In genomic region chr16:76300452-76300851, GRCm38 (mm10) we compare ENCODE assay signal across 15 mouse cellular contexts.
"Had no signal": no experiment of that assay in that cellular context is flagged by ENCODE, and none has a peak within 500 bp of the region (broad histone marks: within the 10 kb centered on the region; RNA-seq: fewer than 3 reads in every experiment).

No protein-coding gene starts in this region.

- H3K27ac ChIP-seq: layer of hippocampus, adult 2 months; limb, embryonic 10.5 days; limb, embryonic 13.5 days; stomach, postnatal 0 days had no signal

- DNase-seq: kidney, adult 18-20 months; kidney, adult 9 months; kidney, postnatal 14 days; layer of hippocampus, adult 9-11 months; lung, embryonic 14.5 days; midbrain, embryonic 14.5 days; right cerebral cortex, postnatal 4 days; thymus, adult 2 months; thymus, postnatal 25 days had no signal

- H3K36me3 ChIP-seq: limb, embryonic 10.5 days; limb, embryonic 13.5 days had no signal

- H3K27me3 ChIP-seq: limb, embryonic 13.5 days had no signal

- H3K4me2 ChIP-seq: limb, embryonic 13.5 days; lung, embryonic 14.5 days; midbrain, embryonic 11.5 days had no signal

- H3K9ac ChIP-seq: limb, embryonic 13.5 days; lung, embryonic 14.5 days had no signal

- ATAC-seq: intestine, embryonic 16.5 days had no signal

- H3K4me3 ChIP-seq: layer of hippocampus, adult 2 months; limb, embryonic 10.5 days; limb, embryonic 13.5 days had no signal

- H3K9me3 ChIP-seq: limb, embryonic 10.5 days; limb, embryonic 13.5 days had no signal
